Mouse (Mus musculus) T-helper 1 cell (primary cell): ENCODE measurements around the gene Gsc2.
"Not testable (repeated sequence)": the region's sequence is repeated elsewhere in the genome, so short reads cannot be mapped to it uniquely, and the experiment has no call there.

Source experiments
- in situ Hi-C: fragments of 300-600 bp; cut with MboI, MseI; formaldehyde crosslinking; loops from one replicate; pipeline ENCODE4 v1.15.1; 2025; ENCODE audit warnings: high pct_unique_total_duplicates

The Gsc2 gene

DNA sequence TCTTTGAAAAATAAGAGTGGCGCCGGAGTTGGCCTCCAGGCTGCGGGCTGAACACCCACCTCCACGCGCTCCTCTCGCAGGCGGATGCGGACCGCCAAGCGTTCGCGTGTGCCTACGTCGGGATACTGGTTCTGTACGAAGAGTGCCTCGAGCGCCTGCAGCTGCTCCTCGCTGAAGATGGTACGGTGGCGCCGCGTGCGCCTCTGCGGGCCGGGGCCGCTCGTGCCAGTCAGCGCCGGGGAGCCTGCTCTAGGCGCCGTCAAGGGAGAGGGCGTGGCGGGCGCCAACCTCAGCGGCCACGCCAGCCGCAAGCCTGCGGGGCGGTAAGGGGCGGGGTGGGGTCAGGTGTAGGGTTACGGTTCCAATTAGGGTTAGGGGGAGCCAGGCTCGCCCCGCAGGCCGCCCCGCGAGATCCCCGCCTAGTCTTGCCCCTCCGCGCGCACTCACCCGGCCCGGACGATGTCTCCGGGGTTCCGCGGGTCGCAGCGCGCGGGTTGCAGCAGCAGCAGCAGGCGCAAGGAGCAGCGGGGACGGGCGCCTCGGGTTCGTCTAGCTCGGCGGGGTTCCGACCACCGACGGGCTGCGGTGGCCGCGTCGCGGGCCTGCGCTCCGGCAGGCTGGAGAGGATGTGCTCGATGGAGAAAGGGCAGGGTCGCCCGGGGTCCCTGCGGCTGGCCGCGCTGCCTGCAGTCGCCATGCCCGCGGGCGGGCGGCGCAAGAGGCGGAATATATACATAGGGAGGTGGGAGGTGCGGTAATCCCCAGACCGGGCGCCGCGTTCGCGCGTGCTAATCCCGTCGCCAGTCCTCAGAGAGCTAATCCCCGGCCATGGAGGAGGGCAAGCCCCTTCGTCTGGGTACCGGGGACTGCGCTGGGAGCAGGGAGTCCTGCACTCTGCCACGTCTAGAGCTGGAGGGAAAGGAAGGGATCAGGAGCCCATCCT, at the start of gene Gsc2:
Gene Gsc2 (minus strand): TSS at position 753 of the 943 bp plus-strand sequence.
- in situ Hi-C loops = no loop called here

DNA sequence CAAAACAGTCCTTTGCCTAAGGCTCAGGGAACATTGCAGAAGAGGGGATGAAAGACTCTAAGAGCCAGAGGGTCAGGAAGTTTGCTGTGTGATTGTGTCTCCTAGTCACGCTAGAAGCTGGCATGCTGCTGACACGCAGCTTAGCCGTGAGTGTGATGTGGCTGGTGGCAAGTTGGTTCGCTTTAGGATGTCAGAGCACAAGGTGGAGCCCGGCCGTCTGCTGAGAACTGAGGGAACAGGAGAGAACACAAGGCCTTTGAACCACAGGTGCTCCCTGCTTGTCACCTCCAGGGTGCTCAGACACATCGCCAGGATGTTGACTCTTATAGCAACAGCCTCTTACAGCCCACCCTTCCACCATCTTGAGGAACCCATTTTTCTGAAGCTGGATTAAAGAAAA, 47.2 kb upstream of the Gsc2 start:
- in situ Hi-C loops = no loop called here

- in situ Hi-C loops = not testable (repeated sequence)
These were observed 41.3 kb upstream of the Gsc2 start for GRCm38 (mm10) chr16:17956052-17956638.

GRCm38 (mm10) chr16:17951618-17952017, 36.8 kb upstream of the Gsc2 start:
- in situ Hi-C loops = no loop called here

DNA sequence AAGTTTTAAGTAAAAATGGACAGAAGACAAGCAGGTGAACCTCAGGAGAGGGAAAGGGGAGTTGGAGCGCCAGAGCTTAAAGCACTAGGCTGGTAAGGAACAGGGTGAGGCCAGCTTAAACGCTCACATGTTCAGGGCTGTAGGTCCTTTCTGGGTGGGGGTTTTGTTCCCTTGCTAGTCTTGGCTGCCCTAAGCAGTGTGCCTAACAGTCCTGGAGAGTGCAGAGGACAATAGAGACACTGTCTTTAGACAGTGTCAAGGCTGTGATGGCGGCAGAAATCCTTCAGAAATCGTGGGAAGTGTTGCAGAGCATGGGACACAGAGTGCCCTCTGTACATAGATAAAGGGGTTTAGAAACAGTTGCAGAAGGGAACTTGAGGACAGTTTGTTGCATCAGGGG, 35.2 kb upstream of the Gsc2 start:
- in situ Hi-C loops = no loop called here

DNA sequence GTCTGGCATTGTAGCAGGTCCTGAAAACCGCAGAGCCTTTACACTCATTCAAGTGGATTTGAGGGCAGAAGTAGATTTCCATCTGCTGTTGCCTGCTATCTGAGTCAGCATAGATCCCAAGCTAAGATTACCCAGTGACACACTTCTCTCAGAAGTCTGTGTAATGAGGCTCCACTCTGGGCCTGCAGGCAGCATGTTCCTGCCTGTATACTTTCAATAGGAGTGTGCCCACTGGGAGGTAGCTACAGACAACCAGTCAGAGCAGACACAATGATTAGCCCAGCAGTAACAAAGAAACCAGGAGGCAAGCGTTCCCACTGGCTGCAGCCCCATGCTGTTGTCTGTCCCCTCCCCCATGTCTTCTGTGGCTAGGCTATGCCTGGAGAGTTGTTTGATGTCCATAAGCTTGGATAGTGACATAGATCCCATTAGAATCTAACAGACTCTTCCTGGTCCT, 34.6 kb upstream of the Gsc2 start:
- in situ Hi-C loops = no loop called here

GRCm38 (mm10) chr16:17945081-17945831, 30.4 kb upstream of the Gsc2 start:
- in situ Hi-C loops = no loop called here

DNA sequence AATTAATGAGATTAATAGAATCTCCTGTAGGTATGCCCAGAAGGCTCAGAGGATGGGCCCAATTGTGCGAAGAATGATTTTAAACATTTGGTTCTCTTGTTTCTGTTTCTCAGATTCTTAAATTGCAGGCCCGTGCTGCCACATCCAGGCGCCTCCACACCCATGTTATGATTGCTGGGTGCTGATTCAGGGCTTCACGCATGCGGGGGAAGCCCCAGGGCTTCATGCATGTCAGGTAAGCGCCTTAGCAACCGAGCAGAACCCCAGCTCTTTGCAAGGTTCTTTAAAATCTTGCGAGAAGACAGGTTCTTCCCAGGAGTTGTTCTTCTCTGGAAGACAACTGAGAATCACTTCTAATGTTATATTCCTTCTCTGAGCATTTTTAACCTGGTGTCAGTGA, 28.6 kb upstream of the Gsc2 start:
- in situ Hi-C loops = no loop called here

DNA sequence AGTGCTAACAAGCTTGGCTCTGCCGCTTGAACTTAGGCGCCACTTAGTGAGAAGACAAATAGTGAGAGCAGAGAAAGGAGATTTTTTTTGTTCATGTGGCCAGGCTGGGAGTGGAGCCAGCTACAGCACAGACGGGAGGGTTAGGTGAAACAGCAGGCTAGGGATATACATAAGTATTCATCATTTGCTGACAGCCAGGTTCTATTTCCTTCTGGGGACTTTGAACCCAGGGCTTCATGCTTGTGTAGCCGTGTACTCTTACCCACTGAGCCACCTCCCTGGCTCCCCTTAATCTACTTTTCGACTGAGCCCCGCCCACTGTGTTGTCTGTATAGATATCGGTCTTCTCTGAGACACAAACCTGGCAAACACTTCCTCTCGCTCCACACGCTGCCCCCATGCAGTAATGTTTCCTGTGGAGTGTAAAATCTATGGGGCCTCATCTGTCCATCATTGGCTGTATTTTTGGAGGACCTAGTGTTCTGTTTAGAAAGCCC, 24.4 kb upstream of the Gsc2 start:
- in situ Hi-C loops = no loop called here

DNA sequence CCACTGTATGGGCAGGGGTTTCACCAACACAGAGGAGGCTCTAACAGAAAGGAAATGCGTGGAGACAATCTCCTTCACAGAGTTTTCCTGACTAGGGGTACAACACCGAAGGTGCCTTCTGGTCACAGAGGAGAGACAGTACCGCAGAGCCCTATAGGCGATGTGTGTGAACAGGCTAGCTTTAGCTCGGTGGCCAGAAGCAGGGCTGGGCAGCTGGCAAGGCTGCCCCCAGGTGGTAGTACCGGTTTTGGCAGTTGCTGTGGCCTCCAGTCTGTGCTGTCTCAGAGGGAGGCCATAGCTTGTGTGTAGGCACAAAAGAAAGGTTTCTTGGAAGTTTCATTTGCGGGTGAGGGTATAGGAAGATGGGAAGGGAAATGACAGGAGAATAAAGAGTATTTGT, 24.0 kb upstream of the Gsc2 start:
- in situ Hi-C loops = no loop called here

GRCm38 (mm10) chr16:17938187-17938586, 23.3 kb upstream of the Gsc2 start:
- in situ Hi-C loops = no loop called here

DNA sequence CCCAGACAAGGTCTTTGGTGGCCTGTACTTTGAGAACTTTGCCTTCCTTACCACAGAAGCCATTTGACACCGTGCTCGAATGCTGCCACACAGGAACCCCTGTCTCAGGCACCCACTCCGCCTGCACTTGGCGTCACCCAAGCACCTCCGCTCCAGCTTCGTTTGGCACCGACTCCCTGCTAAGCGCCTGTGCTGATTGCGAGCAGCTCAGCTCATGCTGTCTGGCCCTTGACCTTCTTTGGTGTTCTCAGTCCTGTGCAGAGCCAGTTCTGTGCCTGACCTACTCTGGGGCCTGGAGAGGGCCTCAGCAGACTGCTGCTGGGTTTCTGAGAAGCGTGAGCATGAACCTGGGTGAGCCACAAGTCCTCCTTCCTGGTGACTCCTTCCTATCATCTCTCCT, 21.9 kb upstream of the Gsc2 start:
- in situ Hi-C loops = no loop called here

- in situ Hi-C loops = no loop called here
These were observed 19.6 kb upstream of the Gsc2 start for GRCm38 (mm10) chr16:17934445-17934910.

DNA sequence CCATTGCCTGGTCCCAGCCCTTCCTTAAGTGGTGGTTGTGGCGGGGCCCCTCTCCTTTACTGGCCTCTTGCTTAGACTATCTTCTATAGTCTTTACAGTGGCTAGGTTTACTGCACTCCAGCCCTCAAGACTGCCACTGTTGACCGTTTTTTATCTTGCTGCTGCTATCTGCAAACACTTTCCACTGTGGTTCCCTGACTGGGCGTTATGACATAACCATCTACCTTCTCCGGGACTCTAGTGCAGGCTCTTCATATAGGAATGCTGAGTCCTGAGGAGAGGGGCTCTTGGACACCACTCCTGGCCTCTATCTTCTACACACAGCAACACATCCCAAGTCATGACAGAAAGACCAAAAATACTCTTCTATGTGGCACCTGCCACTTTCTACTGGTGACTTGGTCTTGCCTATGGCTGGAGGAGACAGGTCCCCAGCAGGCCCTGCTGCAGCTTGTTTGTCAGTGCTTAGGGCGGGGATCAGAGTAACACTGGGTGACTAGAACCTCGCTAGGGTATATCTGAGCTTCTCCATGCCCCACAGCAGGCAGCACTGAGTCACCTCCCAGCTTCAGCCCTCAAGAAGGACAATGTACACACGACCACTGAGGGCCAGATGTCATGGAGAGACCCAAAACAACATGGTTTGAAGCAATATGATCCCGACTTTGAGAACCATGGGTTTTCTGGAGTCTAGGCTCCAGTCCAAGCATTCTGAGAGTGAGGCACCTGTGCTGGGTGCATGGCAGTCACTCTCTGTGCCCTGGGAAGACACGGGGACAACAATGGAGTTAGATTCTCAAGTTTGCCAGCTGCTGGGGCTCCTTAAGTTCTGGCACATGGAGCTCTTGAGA, 19.0 kb upstream of the Gsc2 start:
- in situ Hi-C loops = no loop called here

GRCm38 (mm10) chr16:17931906-17932460, 17.1 kb upstream of the Gsc2 start:
- in situ Hi-C loops = no loop called here

DNA sequence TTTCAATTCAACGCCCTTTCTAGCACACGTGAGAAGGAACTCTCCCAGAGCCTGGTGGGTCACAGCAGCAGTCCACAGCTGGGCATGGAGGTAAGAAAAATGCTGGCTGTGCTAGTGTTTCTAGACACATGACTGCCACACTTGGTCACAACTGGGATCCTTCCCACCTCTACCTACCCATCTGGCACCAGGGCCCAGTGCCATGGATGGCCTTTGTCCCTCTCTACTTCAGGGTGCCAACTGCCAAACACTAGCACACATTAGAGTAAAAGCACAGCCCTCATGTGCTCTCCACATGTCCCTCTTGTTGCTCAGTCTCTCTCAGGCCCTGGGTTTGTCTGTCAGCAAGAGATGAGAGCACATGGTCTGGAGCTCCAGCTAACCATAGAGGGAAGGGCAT, 14.8 kb upstream of the Gsc2 start:
- in situ Hi-C loops = no loop called here

DNA sequence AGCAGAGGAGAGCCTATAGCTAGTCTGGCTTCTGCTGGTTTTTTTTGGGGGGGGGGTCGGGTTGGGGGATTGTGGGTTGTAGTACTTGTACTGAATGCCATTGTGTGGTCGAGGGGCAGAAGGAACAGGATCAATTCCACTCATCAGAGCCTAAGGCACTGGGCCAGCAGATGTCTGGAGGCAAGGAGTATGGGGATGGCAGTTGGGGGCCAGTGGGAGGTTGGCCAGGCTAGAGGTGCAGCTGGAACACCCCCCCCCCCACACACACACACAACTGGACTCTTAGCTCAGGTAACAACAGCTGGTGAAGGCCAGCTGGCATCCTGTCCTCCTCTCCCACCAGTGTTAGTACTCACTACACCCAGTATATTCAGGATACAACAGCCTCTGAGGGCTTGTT, 14.4 kb upstream of the Gsc2 start:
- in situ Hi-C loops = no loop called here

- in situ Hi-C loops = no loop called here
These were observed 13.8 kb upstream of the Gsc2 start for GRCm38 (mm10) chr16:17928627-17929104.

GRCm38 (mm10) chr16:17928087-17928580, 13.3 kb upstream of the Gsc2 start, which contains the start of gene Slc25a1:
Slc25a1 (minus strand) TSS chr16:17928219.
- in situ Hi-C loops = no loop called here

GRCm38 (mm10) chr16:17927351-17928082, 12.7 kb upstream of the Gsc2 start:
- in situ Hi-C loops = no loop called here
